Mouse (Mus musculus) mesoderm, embryonic 11.5 days (tissue): ENCODE data around the gene Ubap2l.

Experiments
- DNase-seq: peaks from one replicate; pipeline ENCODE4 v3.0.0-alpha.2; 2012; ENCODE audit warnings: low read depth, low spot score

Gene Ubap2l

GRCm38 (mm10) chr3:90067851-90068250, 15.4 kb upstream of the Ubap2l start:
- no peak for DNase-seq

- peak; percentile 63 for DNase-seq
Measured at GRCm38 (mm10) chr3:90065553-90065952, 13.1 kb upstream of the Ubap2l start.

GRCm38 (mm10) chr3:90064383-90064782, 12.0 kb upstream of the Ubap2l start:
- DNase-seq: no peak

- no peak for DNase-seq
Measured at GRCm38 (mm10) chr3:90062539-90062938, 10.1 kb upstream of the Ubap2l start.

- DNase-seq: no peak
Measured at GRCm38 (mm10) chr3:90061549-90061948, 9.1 kb upstream of the Ubap2l start.

GRCm38 (mm10) chr3:90051441-90052350, 732 bp downstream of the Ubap2l start, which contains the start of gene 4933434E20Rik:
4933434E20Rik (plus strand) TSS chr3:90051636.
- DNase-seq: peak; percentile 61

- no peak for DNase-seq
Measured at GRCm38 (mm10) chr3:90049691-90050090, 2.7 kb downstream of the Ubap2l start.

- no peak for DNase-seq
Measured at GRCm38 (mm10) chr3:90036263-90036662, 16.2 kb downstream of the Ubap2l start.

GRCm38 (mm10) chr3:90034653-90035052, 17.8 kb downstream of the Ubap2l start:
- DNase-seq: no peak

GRCm38 (mm10) chr3:90016626-90017025, 35.8 kb downstream of the Ubap2l start:
- DNase-seq: no peak

GRCm38 (mm10) chr3:90010291-90010690, 42.1 kb downstream of the Ubap2l start:
- DNase-seq: no peak

GRCm38 (mm10) chr3:90004091-90004796, 48.2 kb downstream of the Ubap2l start:
- no peak for DNase-seq

GRCm38 (mm10) chr3:89999830-90000229, 52.6 kb downstream of the Ubap2l start:
- DNase-seq: no peak

- peak; percentile 61 for DNase-seq
Measured at GRCm38 (mm10) chr3:89999090-89999489, 53.3 kb downstream of the Ubap2l start.

- DNase-seq: peak; percentile 97
Measured at GRCm38 (mm10) chr3:89998612-89999054, 53.8 kb downstream of the Ubap2l start, which contains the start of gene Hax1. Hax1 (minus strand) TSS chr3:89998780.

GRCm38 (mm10) chr3:89997791-89998495, 54.5 kb downstream of the Ubap2l start:
- DNase-seq: peak; percentile 63

- no peak for DNase-seq
Measured at GRCm38 (mm10) chr3:89994807-89995515, 57.5 kb downstream of the Ubap2l start.

GRCm38 (mm10) chr3:89987822-89988221, 64.6 kb downstream of the Ubap2l start:
- DNase-seq: no peak

GRCm38 (mm10) chr3:89987211-89987610, 65.2 kb downstream of the Ubap2l start:
- no peak for DNase-seq

GRCm38 (mm10) chr3:89982426-89982825, 70.0 kb downstream of the Ubap2l start:
- no peak for DNase-seq

GRCm38 (mm10) chr3:89976859-89977258, 75.6 kb downstream of the Ubap2l start:
- no peak for DNase-seq
